Mouse (Mus musculus) spleen, adult 2 months (tissue): ENCODE measurements around the gene Cd79a.

Experiments
- CTCF ChIP-seq: fragments of 200-500 bp; IDR thresholded peaks from 2 replicates; pipeline ENCODE4 v1.5.1; 2011; ENCODE audit warnings: mild to moderate bottlenecking, inconsistent platforms; ENCODE audit not compliant: insufficient read depth, insufficient read length, insufficient replicate concordance; ENCODE audit errors: extremely low read depth
- POLR2A ChIP-seq: fragments of 200-500 bp; IDR thresholded peaks from 2 replicates; pipeline ENCODE4 v1.6.1; 2011; ENCODE audit warnings: low read depth, low read length, inconsistent platforms

DNA sequence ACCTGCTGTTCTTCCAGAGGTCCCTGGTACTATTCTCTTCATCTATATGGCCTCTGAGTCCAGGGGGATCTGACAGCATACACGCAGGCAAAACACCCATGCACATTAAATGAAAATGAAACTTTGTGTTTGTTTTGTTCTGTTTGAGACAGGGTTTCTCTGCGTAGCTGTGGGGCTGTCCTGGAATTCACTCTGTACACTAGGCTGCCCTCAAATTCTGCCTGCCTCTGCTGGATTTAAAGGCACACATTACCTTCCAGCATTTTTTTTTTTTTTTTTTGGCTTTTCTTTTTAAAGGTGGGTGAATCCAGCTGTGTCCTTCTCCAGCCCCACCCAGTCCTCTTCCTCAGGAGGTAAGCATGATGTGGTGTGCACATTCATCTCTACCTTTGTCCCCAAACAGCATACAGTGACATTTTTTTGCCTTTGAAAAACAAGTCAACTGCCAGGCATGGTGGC lies 5.0 kb upstream of the Cd79a start:
- TF ChIP-seq CTCF, result no peak
- no peak for TF ChIP-seq POLR2A
